Mouse (Mus musculus) hindlimb bud, embryonic 11.5 days (tissue): ENCODE results near the gene Rbm45.

Source experiments
- DNase-seq: peaks from one replicate; pipeline ENCODE4 v3.0.0-alpha.2; 2012; ENCODE audit warnings: low read depth, low spot score; ENCODE audit errors: extremely low spot score

Gene Rbm45

GRCm38 (mm10) chr2:76378646-76379045 is 8.9 kb downstream of the Rbm45 start:
- DNase-seq: no peak

DNA sequence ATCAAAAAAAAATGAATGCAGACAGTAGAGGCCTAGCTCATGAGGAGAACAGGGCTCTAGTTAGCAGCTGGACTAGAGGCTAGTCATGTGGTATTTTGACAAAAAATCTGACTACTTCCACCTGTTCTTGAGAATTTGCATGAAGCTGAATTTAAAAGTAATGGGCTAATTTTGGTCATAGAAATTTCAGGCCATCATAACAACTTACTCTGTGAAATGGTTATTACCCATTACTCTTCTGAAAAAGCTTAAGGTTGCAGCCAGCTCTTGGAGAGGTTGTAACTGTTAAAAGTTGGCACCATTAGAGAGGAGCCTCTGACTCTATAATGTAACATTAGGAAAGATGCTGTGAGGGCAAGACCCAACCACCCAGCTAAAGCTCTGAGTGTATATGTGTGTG is 16.7 kb downstream of the Rbm45 start:
- DNase-seq: no peak

DNA sequence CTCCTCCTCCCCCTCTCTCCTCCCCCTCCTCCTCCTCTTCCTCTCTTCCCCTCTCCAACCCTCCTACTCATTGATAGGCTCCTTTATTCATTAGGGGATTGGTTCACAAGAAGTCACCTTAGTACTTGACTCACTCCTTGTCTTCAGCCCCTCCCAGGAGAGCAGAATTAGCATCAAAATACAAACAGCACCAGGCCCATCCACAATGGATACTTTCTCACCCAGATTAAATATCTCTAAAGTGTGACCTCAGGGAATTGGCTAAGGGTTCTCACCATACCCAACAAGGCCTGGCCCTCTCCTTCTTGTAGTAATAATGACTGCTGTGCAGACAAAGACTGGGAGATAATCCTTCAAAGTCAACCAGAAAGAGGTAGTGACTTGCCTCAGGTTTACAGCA is 30.4 kb downstream of the Rbm45 start:
- no peak for DNase-seq

GRCm38 (mm10) chr2:76405596-76406150 is 35.9 kb downstream of the Rbm45 start:
- no peak for DNase-seq

- no peak for DNase-seq
These were observed 36.6 kb downstream of the Rbm45 start, which contains the start of gene Osbpl6 for GRCm38 (mm10) chr2:76406151-76406936. Osbpl6 (plus strand) TSS chr2:76406508.

DNA sequence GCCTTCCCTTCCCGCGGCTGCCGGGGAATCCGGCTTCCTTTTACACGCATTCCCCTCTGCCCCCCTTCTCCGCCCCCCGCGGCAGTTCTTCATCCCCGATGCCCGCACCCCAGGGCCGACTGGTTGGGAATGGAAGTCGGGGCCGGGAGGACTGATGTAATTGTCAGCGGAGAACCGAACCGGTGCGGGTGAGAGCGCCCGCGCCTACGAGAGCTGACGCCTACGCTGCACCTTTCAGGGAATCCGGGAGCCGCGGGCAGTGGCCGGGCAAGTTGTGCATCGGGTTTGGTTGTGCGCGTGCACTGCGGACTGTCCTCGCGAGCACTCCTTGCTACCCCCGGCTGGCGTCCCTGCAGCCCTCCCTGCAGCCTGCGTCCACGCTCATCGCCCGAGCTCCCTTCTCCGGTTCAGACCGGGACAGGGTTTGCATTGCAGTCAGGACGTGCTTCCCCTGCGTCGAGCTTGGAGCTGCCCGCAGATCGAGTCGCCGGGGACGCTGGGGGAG is 37.2 kb downstream of the Rbm45 start:
- no peak for DNase-seq

- DNase-seq: no peak
These were observed 39.7 kb downstream of the Rbm45 start for GRCm38 (mm10) chr2:76409526-76409925.

DNA sequence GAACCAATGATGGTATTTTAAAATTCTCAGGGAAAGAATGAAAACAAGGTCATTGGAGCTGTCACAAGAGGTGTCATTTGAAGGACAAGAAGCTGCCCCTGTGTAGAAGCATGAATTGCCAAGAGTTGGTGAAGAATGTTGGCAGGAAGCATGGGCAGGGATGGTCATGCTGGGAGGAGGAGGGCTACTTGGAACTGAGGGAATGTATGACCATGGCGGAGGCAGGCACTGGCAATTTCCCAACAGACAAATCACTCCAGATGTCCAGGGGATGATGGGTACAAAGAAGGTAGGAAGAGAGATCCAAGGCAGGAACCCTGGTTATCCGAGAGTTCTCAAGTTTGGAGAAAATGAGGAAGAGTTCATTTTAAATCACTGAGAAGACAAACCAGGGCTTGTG is 40.2 kb downstream of the Rbm45 start:
- DNase-seq: no peak

GRCm38 (mm10) chr2:76412924-76413323 is 43.1 kb downstream of the Rbm45 start:
- DNase-seq: no peak

- DNase-seq: no peak
These were observed 47.8 kb downstream of the Rbm45 start for GRCm38 (mm10) chr2:76417446-76418141.

- no peak for DNase-seq
These were observed 48.3 kb downstream of the Rbm45 start for GRCm38 (mm10) chr2:76418142-76418518.

GRCm38 (mm10) chr2:76421411-76421924 is 51.7 kb downstream of the Rbm45 start:
- no peak for DNase-seq

- DNase-seq: no peak
These were observed 57.0 kb downstream of the Rbm45 start for GRCm38 (mm10) chr2:76426816-76427215.

GRCm38 (mm10) chr2:76429318-76429717 is 59.5 kb downstream of the Rbm45 start:
- DNase-seq: no peak

- no peak for DNase-seq
These were observed 60.1 kb downstream of the Rbm45 start for GRCm38 (mm10) chr2:76429855-76430254.

DNA sequence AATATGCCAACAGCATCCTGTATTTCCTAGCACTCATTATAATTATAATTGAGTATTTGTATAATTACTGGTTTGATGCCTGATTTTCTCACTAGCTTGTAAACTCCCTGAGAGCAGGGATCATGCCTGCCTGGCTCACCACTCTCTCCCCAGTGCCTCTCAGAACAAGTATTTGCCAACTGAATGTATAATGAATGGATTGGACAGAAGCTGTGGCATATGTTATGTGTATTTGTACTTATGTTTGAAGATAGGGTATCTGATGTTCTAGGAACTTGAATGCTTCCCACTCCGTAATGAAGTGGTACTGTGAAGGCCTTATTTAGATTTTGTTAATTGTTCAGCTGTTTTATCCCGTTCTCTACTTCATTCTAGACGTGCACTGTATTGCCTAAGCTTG is 60.8 kb downstream of the Rbm45 start:
- DNase-seq: no peak
